Mouse (Mus musculus) myocyte (in vitro differentiated cells): ENCODE data around the gene Txndc5. TPM values are rescaled to one million over a fixed set of nuclear protein-coding genes. Genes with fewer than 3 reads are reported as not detected.

Source experiments
- H3K27me3 ChIP-seq: one replicate; pipeline ENCODE4 v1.6.1; 2011; ENCODE audit not compliant: control insufficient read depth, insufficient read depth, insufficient read length
- H3K36me3 ChIP-seq: one replicate; pipeline ENCODE4 v1.6.1; 2011; ENCODE audit not compliant: control insufficient read depth, insufficient read depth
- H3K4me2 ChIP-seq: one replicate; pipeline ENCODE4 v1.6.1; 2011; ENCODE audit warnings: low read depth, control low read depth
- H3K4me3 ChIP-seq: one replicate; pipeline ENCODE4 v1.5.1; 2011; ENCODE audit warnings: mild to moderate bottlenecking, control low read depth, moderate library complexity
- H3K79me2 ChIP-seq: one replicate; pipeline ENCODE4 v1.6.1; 2011; ENCODE audit not compliant: control insufficient read depth, insufficient read depth
- H3ac ChIP-seq: one replicate; pipeline ENCODE4 v1.6.1; 2011; ENCODE audit not compliant: control insufficient read depth, insufficient read length
- CEBPB ChIP-seq: IDR thresholded peaks from 2 replicates; pipeline ENCODE4 v1.6.1; 2011; ENCODE audit warnings: mild to moderate bottlenecking, moderate library complexity; ENCODE audit not compliant: poor library complexity, insufficient read depth, severe bottlenecking
- E2F4 ChIP-seq: IDR thresholded peaks from one replicate; pipeline ENCODE4 v1.6.1; 2011; ENCODE audit warnings: mild to moderate bottlenecking, control low read depth, moderate library complexity; ENCODE audit not compliant: insufficient read depth
- MAX ChIP-seq: IDR thresholded peaks from one replicate; pipeline ENCODE4 v1.6.1; 2011; ENCODE audit warnings: low read depth, mild to moderate bottlenecking, control low read depth
- MYOD1 ChIP-seq, 3 experiments: IDR thresholded peaks; one replicate each; pipeline ENCODE4 v1.6.1; 2011; ENCODE audit warnings: control low read depth in 2 of 3, low read depth in 2 of 3, mild to moderate bottlenecking in 2 of 3, moderate library complexity in 1 of 3; ENCODE audit not compliant: insufficient read length in 2 of 3, control insufficient read depth in 1 of 3
- MYOG ChIP-seq, 3 experiments: IDR thresholded peaks; one replicate each; pipeline ENCODE4 v1.6.1; 2011; ENCODE audit warnings: control low read depth in 2 of 3, low read depth in 2 of 3, mild to moderate bottlenecking in 2 of 3; ENCODE audit not compliant: insufficient read length in 2 of 3, control insufficient read depth in 1 of 3, insufficient read depth in 1 of 3
- POLR2A ChIP-seq: IDR thresholded peaks from one replicate; pipeline ENCODE4 v1.6.1; 2011; ENCODE audit warnings: low read depth, mild to moderate bottlenecking, control low read depth, moderate library complexity; ENCODE audit not compliant: insufficient read length
- POLR2AphosphoS2 ChIP-seq: IDR thresholded peaks from one replicate; pipeline ENCODE4 v1.6.1; 2011; ENCODE audit warnings: low read depth, control low read depth; ENCODE audit not compliant: insufficient read length
- REST ChIP-seq: IDR thresholded peaks from one replicate; pipeline ENCODE4 v1.6.1; 2011; ENCODE audit warnings: mild to moderate bottlenecking, control low read depth, moderate library complexity; ENCODE audit not compliant: insufficient read depth, insufficient read length
- SRF ChIP-seq: IDR thresholded peaks from one replicate; pipeline ENCODE4 v1.6.1; 2011; ENCODE audit warnings: low read depth; ENCODE audit not compliant: control insufficient read depth, insufficient read length
- TCF12 ChIP-seq: IDR thresholded peaks from one replicate; pipeline ENCODE4 v1.6.1; 2011; ENCODE audit warnings: mild to moderate bottlenecking, control low read depth; ENCODE audit not compliant: poor library complexity, insufficient read depth, severe bottlenecking
- TCF3 ChIP-seq: IDR thresholded peaks from one replicate; pipeline ENCODE4 v1.6.1; 2011; ENCODE audit warnings: low read depth, control low read depth; ENCODE audit not compliant: insufficient read length
- USF1 ChIP-seq: IDR thresholded peaks from one replicate; pipeline ENCODE4 v1.6.1; 2011; ENCODE audit warnings: low read depth, mild to moderate bottlenecking, control low read depth, moderate library complexity
- polyA plus RNA-seq: library from polyadenylated mRNA; unstranded; fragments of >200 nt; fragmentation: generic; extraction: Trizol; gene quantifications from one replicate; pipeline ENCODE4 v1.2.1, GENCODE M21; 2012; ENCODE audit warnings: missing spikeins

The Txndc5 gene
- polyA plus RNA-seq, 1 experiment = 127 TPM

GRCm38 (mm10) chr13:38527797-38528650 is 600 bp downstream of the Txndc5 start:
- no peaks in the 10 kb centered on the region for H3K36me3 ChIP-seq
- peak overlapping the region; percentile 99 for H3K4me2 ChIP-seq
- H3K79me2 ChIP-seq = peaks cover 32% of the 10 kb centered on the region
- no peaks in the 10 kb centered on the region for H3K27me3 ChIP-seq
- H3ac ChIP-seq = peak overlapping the region; percentile 80
- peak overlapping the region; percentile 62 for H3K4me3 ChIP-seq
- TF ChIP-seq MAX (no peak), TCF3 (no peak), MYOD1 (IDR thresholded peaks at IDR 0.05; ENCODE audit: control insufficient read depth in 1 of 3, insufficient read length in 2 of 3, low read depth in 2 of 3) (no peak), POLR2A (peak; percentile 82), USF1 (peak; percentile 53), TCF12 (no peak), REST (no peak), CEBPB (no peak), E2F4 (no peak), POLR2AphosphoS2 (peak; percentile 77), MYOG (IDR thresholded peaks at IDR 0.05; ENCODE audit: control insufficient read depth in 1 of 3, insufficient read depth in 1 of 3, insufficient read length in 2 of 3, low read depth in 2 of 3) (no peak), SRF (peak; percentile 4)

DNA sequence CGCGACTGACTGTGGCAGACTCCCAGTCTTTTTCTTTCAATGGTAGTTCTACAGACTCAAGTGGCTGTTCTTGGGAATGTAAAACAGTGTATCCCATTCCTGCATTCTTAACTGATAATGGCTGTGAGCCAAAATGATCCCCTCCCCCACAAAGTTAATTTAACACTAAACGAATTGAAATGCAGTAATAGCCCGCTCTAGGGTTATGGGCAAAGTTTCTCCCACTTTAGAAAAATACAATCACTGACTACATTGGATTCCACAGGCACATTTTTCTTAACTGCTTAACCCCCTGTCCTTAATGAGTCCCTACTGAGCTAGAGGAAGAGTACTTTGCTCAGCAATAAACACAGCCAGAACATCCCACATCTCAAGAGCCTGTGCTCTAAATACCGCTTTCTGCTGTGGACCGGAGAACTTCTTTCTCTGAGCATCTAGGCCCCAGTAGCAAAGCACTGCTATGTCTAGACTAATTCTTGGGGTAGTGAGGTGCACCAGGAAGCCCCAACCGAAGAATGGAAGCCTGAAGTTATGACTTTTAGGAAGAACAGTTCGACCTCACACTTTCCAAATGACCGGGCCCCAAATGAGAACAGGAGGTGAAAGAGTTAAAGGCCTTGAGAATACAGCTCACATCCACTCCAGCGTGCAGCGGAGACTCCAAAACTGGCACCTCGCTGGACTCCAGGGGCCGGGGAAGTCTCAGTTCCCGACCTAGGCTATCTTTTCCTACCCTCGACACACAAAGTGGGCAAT is 1.4 kb downstream of the Txndc5 start:
- TF ChIP-seq E2F4 (no peak), REST (no peak), POLR2AphosphoS2 (no peak), SRF (no peak), CEBPB (no peak), MYOD1 (IDR thresholded peaks at IDR 0.05; ENCODE audit: control insufficient read depth in 1 of 3, insufficient read length in 2 of 3, low read depth in 2 of 3) (no peak), TCF3 (no peak), USF1 (no peak), MYOG (IDR thresholded peaks at IDR 0.05; ENCODE audit: control insufficient read depth in 1 of 3, insufficient read depth in 1 of 3, insufficient read length in 2 of 3, low read depth in 2 of 3) (no peak), TCF12 (no peak), POLR2A (no peak), MAX (no peak)
- H3K4me3 ChIP-seq = peak overlapping the region; percentile 62
- no peaks in the 10 kb centered on the region for H3K27me3 ChIP-seq
- peak overlapping the region; percentile 99 for H3K4me2 ChIP-seq
- H3K79me2 ChIP-seq = peaks cover 38% of the 10 kb centered on the region
- peak overlapping the region; percentile 80 for H3ac ChIP-seq
- H3K36me3 ChIP-seq = peaks cover 2% of the 10 kb centered on the region

GRCm38 (mm10) chr13:38526116-38526515 is 2.5 kb downstream of the Txndc5 start:
- H3K4me2 ChIP-seq = peak overlapping the region; percentile 99
- TF ChIP-seq SRF = no peak
- no peak for TF ChIP-seq MYOD1 (IDR thresholded peaks at IDR 0.05; ENCODE audit: control insufficient read depth in 1 of 3, insufficient read length in 2 of 3, low read depth in 2 of 3)
- TF ChIP-seq POLR2AphosphoS2 = no peak
- no peak for TF ChIP-seq TCF12
- no peak for TF ChIP-seq REST
- TF ChIP-seq POLR2A = no peak
- TF ChIP-seq E2F4 = no peak
- TF ChIP-seq CEBPB = no peak
- no peak for TF ChIP-seq MAX
- TF ChIP-seq USF1 = no peak
- TF ChIP-seq TCF3 = no peak
- no peaks in the 10 kb centered on the region for H3K27me3 ChIP-seq
- peak overlapping the region; percentile 62 for H3K4me3 ChIP-seq
- H3ac ChIP-seq = no peak overlapping the region
- H3K79me2 ChIP-seq = peaks cover 46% of the 10 kb centered on the region
- H3K36me3 ChIP-seq = peaks cover 6% of the 10 kb centered on the region

- no peak overlapping the region for H3K4me3 ChIP-seq
- peaks cover 11% of the 10 kb centered on the region for H3K36me3 ChIP-seq
- H3K4me2 ChIP-seq = no peak overlapping the region
- TF ChIP-seq CEBPB = no peak
- TF ChIP-seq POLR2A = no peak
- no peak for TF ChIP-seq MYOG (IDR thresholded peaks at IDR 0.05; ENCODE audit: control insufficient read depth in 1 of 3, insufficient read depth in 1 of 3, insufficient read length in 2 of 3, low read depth in 2 of 3)
- no peak for TF ChIP-seq E2F4
- peaks cover 46% of the 10 kb centered on the region for H3K79me2 ChIP-seq
- H3K27me3 ChIP-seq = no peaks in the 10 kb centered on the region
- H3ac ChIP-seq = no peak overlapping the region
Observed at GRCm38 (mm10) chr13:38525261-38525660, 3.4 kb downstream of the Txndc5 start.
